Mouse (Mus musculus) urinary bladder, postnatal 4 days (tissue): Measurements from ENCODE around the gene Ptprm.

Experiments
- DNase-seq, 2 experiments: peaks; one replicate each; pipeline ENCODE4 v3.0.0; 2021 to 2022; ENCODE audit warnings: low spot score in 2 of 2

The Ptprm gene

GRCm38 (mm10) chr17:67215326-67215725 is 138.9 kb downstream of the Ptprm start:
- DNase-seq, result no peak

GRCm38 (mm10) chr17:67213711-67214110 is 140.5 kb downstream of the Ptprm start:
- no peak for DNase-seq

- no peak for DNase-seq
Measured at GRCm38 (mm10) chr17:67209676-67210344, 144.4 kb downstream of the Ptprm start.

- no peak for DNase-seq
Measured at GRCm38 (mm10) chr17:67208600-67208999, 145.7 kb downstream of the Ptprm start.

GRCm38 (mm10) chr17:67206984-67207383 is 147.3 kb downstream of the Ptprm start:
- no peak for DNase-seq

- no peak for DNase-seq
Measured at GRCm38 (mm10) chr17:67201151-67201550, 153.1 kb downstream of the Ptprm start.

GRCm38 (mm10) chr17:67193728-67194127 is 160.5 kb downstream of the Ptprm start:
- no peak for DNase-seq

GRCm38 (mm10) chr17:67188514-67188913 is 165.7 kb downstream of the Ptprm start:
- DNase-seq, result no peak

- no peak for DNase-seq
Measured at GRCm38 (mm10) chr17:67186879-67187278, 167.4 kb downstream of the Ptprm start.

- DNase-seq, result no peak
Measured at GRCm38 (mm10) chr17:67185942-67186341, 168.3 kb downstream of the Ptprm start.

GRCm38 (mm10) chr17:67179446-67179845 is 174.8 kb downstream of the Ptprm start:
- no peak for DNase-seq

GRCm38 (mm10) chr17:67178686-67179265 is 175.5 kb downstream of the Ptprm start:
- no peak for DNase-seq

- DNase-seq, result no peak
Measured at GRCm38 (mm10) chr17:67175836-67176235, 178.4 kb downstream of the Ptprm start.

- no peak for DNase-seq
Measured at GRCm38 (mm10) chr17:67171353-67171752, 182.9 kb downstream of the Ptprm start.

GRCm38 (mm10) chr17:67170696-67171095 is 183.6 kb downstream of the Ptprm start:
- no peak for DNase-seq

- no peak for DNase-seq
Measured at GRCm38 (mm10) chr17:67165876-67166275, 188.4 kb downstream of the Ptprm start.

GRCm38 (mm10) chr17:67159611-67160010 is 194.6 kb downstream of the Ptprm start:
- DNase-seq, result no peak

GRCm38 (mm10) chr17:67157089-67157752 is 197.0 kb downstream of the Ptprm start:
- no peak for DNase-seq

- no peak for DNase-seq
Measured at GRCm38 (mm10) chr17:67152218-67152617, 202.0 kb downstream of the Ptprm start.

- DNase-seq, result no peak
Measured at GRCm38 (mm10) chr17:67150441-67150840, 203.8 kb downstream of the Ptprm start.

- DNase-seq, result no peak
Measured at GRCm38 (mm10) chr17:67142183-67142756, 212.0 kb downstream of the Ptprm start.

GRCm38 (mm10) chr17:67140502-67140901 is 213.8 kb downstream of the Ptprm start:
- peak in 1 of 2 experiments; percentile 59 for DNase-seq

- peak in 1 of 2 experiments; percentile 43 for DNase-seq
Measured at GRCm38 (mm10) chr17:67138981-67139380, 215.3 kb downstream of the Ptprm start.
